Mouse (Mus musculus) myocyte (in vitro differentiated cells): Measurements from ENCODE around the gene Gatad1. TPM values are rescaled to one million over a fixed set of nuclear protein-coding genes. Genes with fewer than 3 reads are reported as not detected.

Experiments
- H3K27me3 ChIP-seq: one replicate; pipeline ENCODE4 v1.6.1; 2011; ENCODE audit not compliant: control insufficient read depth, insufficient read depth, insufficient read length
- H3K36me3 ChIP-seq: one replicate; pipeline ENCODE4 v1.6.1; 2011; ENCODE audit not compliant: control insufficient read depth, insufficient read depth
- H3K4me2 ChIP-seq: one replicate; pipeline ENCODE4 v1.6.1; 2011; ENCODE audit warnings: low read depth, control low read depth
- H3K4me3 ChIP-seq: one replicate; pipeline ENCODE4 v1.5.1; 2011; ENCODE audit warnings: mild to moderate bottlenecking, control low read depth, moderate library complexity
- H3K79me2 ChIP-seq: one replicate; pipeline ENCODE4 v1.6.1; 2011; ENCODE audit not compliant: control insufficient read depth, insufficient read depth
- H3ac ChIP-seq: one replicate; pipeline ENCODE4 v1.6.1; 2011; ENCODE audit not compliant: control insufficient read depth, insufficient read length
- CEBPB ChIP-seq: IDR thresholded peaks from 2 replicates; pipeline ENCODE4 v1.6.1; 2011; ENCODE audit warnings: mild to moderate bottlenecking, moderate library complexity; ENCODE audit not compliant: poor library complexity, insufficient read depth, severe bottlenecking
- E2F4 ChIP-seq: IDR thresholded peaks from one replicate; pipeline ENCODE4 v1.6.1; 2011; ENCODE audit warnings: mild to moderate bottlenecking, control low read depth, moderate library complexity; ENCODE audit not compliant: insufficient read depth
- MAX ChIP-seq: IDR thresholded peaks from one replicate; pipeline ENCODE4 v1.6.1; 2011; ENCODE audit warnings: low read depth, mild to moderate bottlenecking, control low read depth
- MYOD1 ChIP-seq, 3 experiments: IDR thresholded peaks; one replicate each; pipeline ENCODE4 v1.6.1; 2011; ENCODE audit warnings: control low read depth in 2 of 3, low read depth in 2 of 3, mild to moderate bottlenecking in 2 of 3, moderate library complexity in 1 of 3; ENCODE audit not compliant: insufficient read length in 2 of 3, control insufficient read depth in 1 of 3
- MYOG ChIP-seq, 3 experiments: IDR thresholded peaks; one replicate each; pipeline ENCODE4 v1.6.1; 2011; ENCODE audit warnings: control low read depth in 2 of 3, low read depth in 2 of 3, mild to moderate bottlenecking in 2 of 3; ENCODE audit not compliant: insufficient read length in 2 of 3, control insufficient read depth in 1 of 3, insufficient read depth in 1 of 3
- POLR2A ChIP-seq: IDR thresholded peaks from one replicate; pipeline ENCODE4 v1.6.1; 2011; ENCODE audit warnings: low read depth, mild to moderate bottlenecking, control low read depth, moderate library complexity; ENCODE audit not compliant: insufficient read length
- POLR2AphosphoS2 ChIP-seq: IDR thresholded peaks from one replicate; pipeline ENCODE4 v1.6.1; 2011; ENCODE audit warnings: low read depth, control low read depth; ENCODE audit not compliant: insufficient read length
- REST ChIP-seq: IDR thresholded peaks from one replicate; pipeline ENCODE4 v1.6.1; 2011; ENCODE audit warnings: mild to moderate bottlenecking, control low read depth, moderate library complexity; ENCODE audit not compliant: insufficient read depth, insufficient read length
- SRF ChIP-seq: IDR thresholded peaks from one replicate; pipeline ENCODE4 v1.6.1; 2011; ENCODE audit warnings: low read depth; ENCODE audit not compliant: control insufficient read depth, insufficient read length
- TCF12 ChIP-seq: IDR thresholded peaks from one replicate; pipeline ENCODE4 v1.6.1; 2011; ENCODE audit warnings: mild to moderate bottlenecking, control low read depth; ENCODE audit not compliant: poor library complexity, insufficient read depth, severe bottlenecking
- USF1 ChIP-seq: IDR thresholded peaks from one replicate; pipeline ENCODE4 v1.6.1; 2011; ENCODE audit warnings: low read depth, mild to moderate bottlenecking, control low read depth, moderate library complexity
- polyA plus RNA-seq: library from polyadenylated mRNA; unstranded; fragments of >200 nt; fragmentation: generic; extraction: Trizol; gene quantifications from one replicate; pipeline ENCODE4 v1.2.1, GENCODE M21; 2012; ENCODE audit warnings: missing spikeins

Gene Gatad1
- polyA plus RNA-seq, 1 experiment: 89.9 TPM

DNA sequence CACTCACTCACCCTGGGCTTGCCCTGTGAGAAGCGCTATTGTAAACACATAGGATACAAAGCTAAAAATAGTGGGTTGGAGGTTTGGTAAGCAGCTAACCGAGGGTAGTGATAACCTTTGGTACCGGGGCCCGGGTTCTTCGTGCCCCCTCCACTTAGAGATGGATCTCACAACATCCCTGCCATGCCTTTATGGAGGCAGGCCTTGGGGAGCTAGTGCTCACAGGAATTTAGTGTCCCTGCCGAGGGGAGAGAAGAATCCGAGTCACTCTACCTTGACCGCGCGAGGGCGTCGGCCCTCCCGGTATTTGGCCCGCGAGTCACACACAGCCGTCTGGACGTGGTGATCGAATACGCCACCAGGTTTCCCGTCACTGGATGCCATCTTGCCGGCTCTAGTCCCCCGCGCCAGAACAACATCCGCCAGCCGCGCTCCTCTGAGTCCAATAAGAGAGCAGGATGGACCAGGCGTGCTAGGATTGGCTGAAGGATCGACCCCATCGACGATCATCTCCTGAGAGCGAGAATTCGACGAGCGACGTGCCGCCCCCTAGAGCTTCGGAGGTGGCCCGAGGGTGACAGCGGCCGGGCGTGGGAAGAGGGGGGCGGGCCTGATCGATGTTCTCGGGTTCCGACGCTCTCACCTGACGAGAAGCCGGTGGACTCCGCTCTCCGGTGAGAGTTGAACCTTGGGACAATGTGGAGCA, 61.1 kb downstream of the Gatad1 start, which contains the start of gene Pex1:
Gene Pex1 (plus strand): TSS at position 374 of the 706 bp plus-strand sequence.
- H3K36me3 ChIP-seq: peaks cover 1% of the 10 kb centered on the region
- peak within 1 kb of the TSS; percentile 87 for H3ac ChIP-seq
- peaks cover 7% of the 10 kb centered on the region for H3K79me2 ChIP-seq
- H3K4me2 ChIP-seq: peak within 1 kb of the TSS; percentile 86
- H3K4me3 ChIP-seq: peak within 1 kb of the TSS; percentile 93
- no peaks in the 10 kb centered on the region for H3K27me3 ChIP-seq
- TF ChIP-seq TCF12 (no peak), MYOG (IDR thresholded peaks at IDR 0.05; ENCODE audit: control insufficient read depth in 1 of 3, insufficient read depth in 1 of 3, insufficient read length in 2 of 3, low read depth in 2 of 3) (peak in 1 of 3 experiments; percentile 9), REST (no peak), USF1 (no peak), E2F4 (peak; percentile 43), MAX (peak; percentile 62), CEBPB (no peak), SRF (peak; percentile 81), POLR2AphosphoS2 (peak; percentile 55), POLR2A (peak; percentile 19), MYOD1 (IDR thresholded peaks at IDR 0.05; ENCODE audit: control insufficient read depth in 1 of 3, insufficient read length in 2 of 3, low read depth in 2 of 3) (no peak)

Other genes starting within 250 kb of the Gatad1 start
- 10.3 TPM for gene Fam133b, start 113.4 kb downstream of the Gatad1 start, polyA plus RNA-seq
- gene 1700109H08Rik, start 85.6 kb downstream of the Gatad1 start, polyA plus RNA-seq: 0.38 TPM
- 4.2 TPM for gene Pex1, start 61.1 kb downstream of the Gatad1 start, polyA plus RNA-seq
- gene Rbm48, start 60.6 kb downstream of the Gatad1 start, polyA plus RNA-seq: 1.9 TPM
- gene Tmbim7, start 6.0 kb downstream of the Gatad1 start, polyA plus RNA-seq: not detected
- gene Ankib1, start 145.7 kb upstream of the Gatad1 start, polyA plus RNA-seq: 8.5 TPM
- 6.5 TPM for gene Krit1, start 146.0 kb upstream of the Gatad1 start, polyA plus RNA-seq
- 0.04 TPM for gene Lrrd1, start 188.0 kb upstream of the Gatad1 start, polyA plus RNA-seq
- 1.7 TPM for gene Mterf1a, start 236.7 kb upstream of the Gatad1 start, polyA plus RNA-seq